Mouse (Mus musculus): ENCODE results near the gene Acot6. TPM values are rescaled to one million over a fixed set of nuclear protein-coding genes. Genes with fewer than 3 reads are reported as not detected.

The Acot6 gene
- total RNA-seq, 2 experiments from 2014 or later, result 2.9 to 3.4 TPM

DNA sequence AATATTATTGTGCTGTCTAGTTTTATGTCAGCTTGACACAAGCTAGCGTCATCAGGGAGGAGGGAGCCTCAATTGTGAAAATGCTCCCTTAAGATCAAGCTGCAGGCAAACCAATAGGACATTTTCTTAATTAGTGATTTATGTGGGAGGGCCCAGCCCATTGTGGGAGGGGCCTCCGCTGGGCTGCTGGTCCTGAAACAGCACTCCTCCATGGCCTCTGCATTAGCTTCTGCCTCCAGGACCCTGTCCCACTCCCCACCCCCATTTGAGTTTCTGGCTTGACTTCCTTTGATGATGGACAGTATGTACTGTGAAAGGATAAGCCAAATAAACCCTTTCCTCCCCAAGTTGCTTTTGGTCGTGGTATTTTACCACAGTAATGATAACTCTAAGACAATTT lies 6.6 kb downstream of the Acot6 start:
- DNase-seq, result no peak

DNA sequence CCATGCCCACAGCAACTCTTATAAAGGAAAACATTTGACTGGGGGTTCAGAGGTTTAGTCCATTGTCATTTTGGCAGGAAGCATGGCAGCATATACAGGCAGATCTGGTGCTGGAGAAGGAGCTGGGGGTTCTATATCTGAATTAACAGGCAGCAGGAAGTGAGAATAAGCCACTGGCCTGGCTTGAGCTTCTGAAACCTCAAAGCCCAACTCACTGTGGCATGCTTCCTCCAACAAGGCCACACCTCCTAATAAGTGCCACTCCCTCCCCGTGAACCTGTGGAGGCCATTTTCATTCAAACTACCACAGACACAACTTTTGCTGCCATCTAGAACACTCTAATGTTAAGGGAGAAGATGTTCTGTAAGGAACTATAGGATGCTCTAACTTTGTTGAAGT lies 7.2 kb downstream of the Acot6 start:
- DNase-seq, result no peak

DNA sequence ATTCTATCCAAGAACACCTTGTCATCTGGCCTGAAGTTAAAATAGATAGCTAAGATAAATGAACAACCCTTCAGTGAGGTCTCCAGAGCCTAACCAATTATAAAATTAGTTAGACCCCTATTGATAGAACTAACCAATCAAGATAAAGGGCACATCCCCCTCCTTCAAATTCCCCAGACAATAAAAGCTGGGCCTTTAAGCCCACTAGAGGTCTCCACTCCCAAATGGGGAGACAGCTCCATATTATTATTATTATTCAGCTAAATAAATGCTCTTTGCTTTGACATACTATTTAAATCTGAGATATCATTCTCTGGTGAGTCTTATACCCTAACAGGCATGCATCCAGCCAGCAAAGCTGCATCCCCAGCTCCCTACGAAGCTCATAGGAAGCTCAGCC lies 9.5 kb downstream of the Acot6 start:
- DNase-seq, result no peak

DNA sequence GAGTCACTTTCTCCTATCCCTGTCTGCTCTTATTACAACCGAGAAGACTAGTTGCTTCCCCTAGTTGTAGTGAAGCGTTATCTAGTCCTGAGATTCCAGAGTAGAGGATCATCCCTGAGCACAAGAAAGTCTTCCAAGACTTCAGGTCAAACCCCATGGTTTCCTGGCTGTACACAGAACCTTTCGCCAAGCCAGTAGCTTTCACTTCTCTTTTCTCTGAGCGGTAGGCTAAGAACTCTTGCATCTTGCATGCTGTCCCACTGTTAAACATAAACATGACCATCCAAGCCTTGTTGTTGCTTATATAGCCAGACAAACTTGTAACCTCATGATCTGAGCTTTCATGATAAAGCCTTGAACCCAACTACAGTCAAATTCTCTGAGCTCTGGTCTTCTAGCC lies 10.4 kb downstream of the Acot6 start:
- no peak for DNase-seq

DNA sequence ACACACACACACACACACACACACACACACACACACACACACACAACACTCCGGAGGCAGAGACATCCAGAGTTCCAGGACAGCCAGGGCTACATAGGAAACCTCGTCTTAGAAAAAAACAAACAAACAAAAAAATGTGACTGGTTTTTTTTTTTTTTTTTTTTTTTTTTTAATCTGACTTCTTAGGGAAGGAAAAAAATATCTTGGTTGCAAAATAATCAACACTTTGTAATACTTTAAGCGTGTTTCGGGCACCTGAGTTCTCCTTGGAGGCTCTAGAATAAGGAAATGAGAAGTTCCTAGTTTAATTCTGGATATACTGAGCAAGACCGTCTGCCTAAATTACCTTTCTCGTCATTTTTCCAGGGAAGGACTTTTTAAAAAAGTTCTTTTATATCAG lies 13.2 kb downstream of the Acot6 start:
- no peak for DNase-seq

DNA sequence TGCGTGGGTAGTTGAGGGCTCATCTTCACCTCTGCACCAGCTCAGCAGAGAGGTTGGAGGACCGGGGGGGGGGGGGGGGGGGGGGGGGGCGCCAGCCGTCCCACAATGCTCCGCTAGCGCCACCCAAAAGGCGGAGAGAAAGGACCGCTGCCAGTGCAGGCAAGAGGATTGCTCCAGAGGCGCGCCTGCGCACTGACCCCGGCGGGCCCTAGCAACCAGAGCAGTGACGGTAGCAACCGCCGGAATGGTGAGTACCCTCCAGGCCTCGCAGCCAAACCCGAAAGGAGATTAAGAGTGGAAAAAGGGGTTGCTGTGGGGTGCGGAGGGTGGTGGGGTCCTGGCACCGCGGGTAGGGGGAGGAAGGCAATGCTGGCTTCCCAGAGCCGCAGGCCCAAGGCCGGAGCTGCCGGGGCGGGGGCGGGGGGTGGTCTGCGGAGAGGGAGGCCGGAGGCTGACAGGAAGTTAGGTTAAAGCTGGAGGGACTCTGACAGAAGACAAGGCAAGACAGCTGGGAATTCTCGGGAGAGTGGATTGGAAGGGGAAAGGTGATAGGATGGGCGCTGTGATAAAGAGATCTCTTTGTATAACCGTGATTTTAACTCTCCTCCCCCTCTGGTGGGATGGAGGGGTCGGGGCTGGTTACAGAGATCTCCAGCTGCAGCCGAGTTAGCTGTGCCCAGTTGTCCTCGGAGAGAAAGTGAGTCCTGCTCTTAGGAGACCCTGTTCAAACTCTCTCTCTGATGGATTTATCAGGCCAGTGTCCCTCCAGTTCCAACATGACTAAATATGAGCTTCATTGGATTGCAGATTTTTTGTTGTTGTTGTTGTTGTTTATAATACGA lies 13.9 kb downstream of the Acot6 start, which contains the start of gene Dnal1:
Gene Dnal1 (plus strand): TSS at position 214 of the 842 bp plus-strand sequence.
- peak; percentile 91 for DNase-seq

DNA sequence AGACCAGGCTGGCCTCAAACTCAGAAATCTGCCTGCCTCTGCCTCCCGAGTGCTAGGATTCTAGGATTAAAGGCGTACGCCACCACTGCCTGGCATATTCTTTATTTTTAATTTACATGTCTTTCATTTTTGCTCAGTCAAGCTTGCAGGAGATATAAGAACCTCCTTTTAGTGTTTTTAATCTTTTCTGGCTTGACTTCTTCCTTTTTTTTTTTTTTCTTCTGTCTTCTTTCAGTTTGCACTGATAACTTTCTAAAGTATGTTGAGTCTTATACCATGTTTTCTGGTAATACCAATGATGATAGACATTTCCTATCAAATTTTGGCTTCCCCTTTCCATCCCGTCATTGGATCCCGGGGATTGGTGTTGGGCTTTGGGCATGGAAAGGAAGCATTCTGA lies 19.1 kb downstream of the Acot6 start:
- no peak for DNase-seq

DNA sequence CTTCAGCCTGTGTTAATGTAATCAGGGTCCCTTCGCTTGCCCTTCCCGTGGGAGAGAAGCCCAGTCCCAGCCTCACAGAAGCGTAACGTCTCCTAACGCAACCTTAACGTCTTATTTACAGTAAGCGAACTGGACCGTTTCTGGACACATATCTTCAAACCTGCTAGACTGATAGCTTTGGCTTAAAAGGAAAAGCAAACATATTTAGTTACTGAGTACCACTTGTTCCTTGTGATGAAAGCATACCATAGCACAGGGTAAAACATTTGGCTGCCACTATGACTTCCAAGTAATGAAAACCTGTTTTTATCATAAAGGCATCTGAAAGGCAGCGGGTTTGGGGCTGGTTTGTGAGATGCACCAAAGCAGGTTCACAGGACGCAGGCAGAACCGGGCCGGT lies 25.4 kb downstream of the Acot6 start:
- DNase-seq, result no peak

DNA sequence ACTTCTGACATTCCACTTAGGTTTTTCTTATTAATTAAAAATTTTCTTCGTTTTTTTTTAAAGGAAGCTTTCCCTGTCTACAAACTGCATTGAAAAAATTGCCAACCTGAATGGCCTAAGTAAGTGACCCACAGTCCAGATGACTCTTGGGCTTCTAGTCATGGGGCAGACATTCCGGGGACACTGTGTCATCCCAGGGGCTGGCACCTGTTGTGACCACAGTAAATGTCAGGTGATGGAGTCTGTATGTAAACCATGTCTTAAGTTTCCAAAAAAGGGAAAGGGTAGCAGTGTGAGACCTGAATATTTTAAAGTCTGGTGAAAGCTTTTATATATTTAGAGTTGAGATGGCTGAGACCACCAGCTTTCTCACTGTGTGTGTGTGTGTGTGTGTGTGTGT lies 26.4 kb downstream of the Acot6 start:
- no peak for DNase-seq

DNA sequence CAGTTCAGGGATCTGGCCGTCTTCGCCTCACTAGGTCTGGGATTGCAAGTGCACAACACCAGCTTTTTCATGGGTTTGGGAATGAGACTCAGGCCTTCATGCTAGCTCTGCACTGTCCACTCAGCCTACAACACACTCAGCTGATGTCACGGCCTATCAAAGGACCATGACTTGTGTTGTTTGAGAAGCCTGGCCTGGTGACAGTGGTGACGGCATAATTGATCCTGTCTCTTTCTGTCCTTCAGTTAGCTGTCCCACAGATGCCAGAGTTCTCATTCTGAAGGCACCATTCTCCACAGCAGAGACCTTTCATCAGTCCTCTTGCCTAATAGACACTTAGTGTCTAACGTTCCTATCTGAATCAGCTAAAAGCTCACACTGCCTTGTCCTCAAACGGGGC lies 28.1 kb downstream of the Acot6 start:
- DNase-seq, result no peak

DNA sequence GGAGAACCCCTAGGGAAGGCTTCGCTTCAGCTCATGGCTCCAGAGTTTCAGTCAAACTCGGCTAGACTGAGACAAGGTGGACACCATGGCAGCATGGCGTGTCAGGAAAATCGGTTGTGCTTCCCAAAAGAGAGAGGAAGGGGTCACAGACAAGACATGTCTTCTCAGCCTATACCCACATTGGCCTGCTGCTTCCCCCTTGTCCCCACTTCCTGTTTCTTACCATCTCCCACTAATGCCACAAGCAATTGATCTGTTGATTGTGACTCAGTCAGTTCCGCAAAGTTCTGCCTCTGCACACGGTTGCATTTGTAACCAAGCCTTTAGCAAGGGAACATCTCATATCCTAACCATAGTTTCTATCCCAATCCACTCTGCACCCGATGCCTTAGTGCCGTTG lies 29.5 kb downstream of the Acot6 start:
- DNase-seq, result no peak

DNA sequence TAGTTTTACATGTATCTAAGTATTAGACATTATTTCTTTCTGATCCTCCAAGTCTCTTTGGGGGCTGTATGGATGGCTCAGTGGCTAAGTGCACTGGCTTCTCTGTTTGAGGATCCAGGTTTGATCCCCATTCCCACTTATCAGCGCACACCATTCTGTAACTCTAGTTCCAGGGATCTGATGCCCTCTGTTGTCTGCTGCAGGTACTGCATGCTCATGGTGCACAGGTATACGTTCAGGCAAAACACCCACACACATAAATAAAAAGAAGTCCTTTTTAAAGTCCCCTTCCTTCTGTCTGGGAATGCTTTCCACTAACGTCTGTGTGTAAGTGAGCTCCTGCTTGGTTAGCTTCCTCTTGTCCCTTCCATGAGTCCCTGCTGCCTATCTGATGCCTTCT lies 31.8 kb downstream of the Acot6 start:
- DNase-seq, result peak; percentile 41

DNA sequence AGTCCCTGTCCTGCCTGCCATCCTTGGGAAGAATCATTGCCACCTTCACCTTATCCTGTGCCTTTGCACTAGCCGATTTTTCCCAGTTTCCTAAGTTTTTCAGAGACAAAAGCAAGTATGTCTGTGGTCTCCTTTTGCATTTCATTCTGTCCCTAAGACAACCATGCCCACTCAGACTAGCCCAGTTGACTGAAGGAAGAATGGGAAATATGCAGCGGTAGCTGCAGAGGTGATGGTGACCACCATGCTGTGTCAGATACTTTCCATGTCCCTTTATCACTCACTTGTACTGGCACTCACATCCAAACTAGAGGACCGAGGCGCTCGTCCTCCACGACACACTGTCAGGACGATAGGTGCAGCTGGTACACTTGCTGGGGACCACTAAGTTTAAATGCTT lies 36.7 kb downstream of the Acot6 start:
- no peak for DNase-seq

DNA sequence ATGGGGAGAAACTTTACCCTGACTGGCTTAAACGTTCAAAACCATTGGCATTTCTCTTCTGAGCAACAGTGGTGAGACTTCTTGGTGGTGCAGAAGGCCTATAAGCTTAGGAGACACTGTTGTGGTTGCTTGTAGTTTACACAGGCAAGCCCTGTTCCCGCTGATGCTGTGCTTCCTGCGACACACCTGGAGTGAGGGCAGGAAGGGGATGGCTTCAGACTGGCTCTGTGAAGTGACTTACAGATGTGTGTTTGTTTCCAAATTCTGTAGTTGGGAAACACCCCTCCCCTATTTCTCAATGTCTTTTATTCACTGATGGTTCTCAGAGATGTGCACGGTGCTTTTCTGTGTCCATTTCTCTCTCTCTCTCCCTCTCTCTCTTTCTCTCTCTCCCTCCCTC lies 39.7 kb downstream of the Acot6 start:
- DNase-seq, result no peak

DNA sequence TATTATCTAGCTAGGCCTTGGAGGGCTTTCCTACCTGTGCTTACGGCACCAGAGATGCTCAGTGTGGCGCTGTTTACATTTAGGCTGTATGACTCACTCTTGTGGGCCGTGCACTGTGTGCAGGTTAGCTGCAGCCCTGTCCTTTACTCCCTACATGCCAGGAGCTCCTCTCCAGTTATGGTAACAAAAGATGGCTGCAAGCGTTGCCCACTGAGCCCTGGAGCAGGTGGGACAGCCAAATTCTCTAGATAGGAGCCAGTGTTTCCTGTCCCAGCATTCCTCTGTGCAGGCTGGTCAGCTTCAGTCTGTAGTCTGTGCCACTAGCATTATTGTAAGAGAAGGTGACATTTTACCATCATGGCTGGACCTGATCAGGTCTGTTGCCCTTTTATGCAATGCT lies 40.8 kb downstream of the Acot6 start:
- DNase-seq, result no peak

DNA sequence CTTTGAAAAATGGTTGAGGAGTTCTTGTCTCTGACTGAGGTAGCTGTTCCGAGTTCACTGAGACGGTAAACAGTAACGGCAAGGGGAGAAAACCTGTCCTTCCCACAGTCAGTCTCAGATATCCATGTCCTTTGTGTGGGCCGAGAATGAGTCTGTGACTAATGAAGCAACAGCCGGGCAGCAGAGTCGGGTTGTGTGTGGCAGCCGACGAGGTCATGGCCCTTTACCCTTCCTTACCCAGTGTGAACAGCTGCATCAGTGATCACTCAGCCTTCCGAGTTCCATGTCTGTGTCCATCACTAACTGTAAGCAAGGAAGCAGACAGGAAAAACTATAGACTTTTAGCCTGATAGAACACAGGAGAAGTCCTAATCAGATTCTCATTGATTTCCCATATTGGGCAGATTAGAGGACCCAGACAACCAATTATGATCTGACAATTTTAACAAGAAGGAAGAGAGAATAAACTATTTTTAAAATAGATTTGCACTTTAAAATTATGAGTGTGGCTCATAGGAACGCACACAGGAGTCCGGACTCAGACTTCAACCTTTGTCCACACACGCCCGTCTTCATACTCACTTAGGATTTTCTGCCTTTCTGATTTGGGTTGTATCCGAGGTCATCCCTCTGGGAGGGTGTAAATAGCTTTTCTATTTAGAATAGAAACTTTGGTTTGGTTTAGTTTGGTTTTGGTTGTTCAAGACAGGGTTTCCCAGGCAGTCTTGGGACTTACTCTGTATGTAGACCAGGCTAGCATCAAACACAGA lies 42.0 kb downstream of the Acot6 start:
- DNase-seq, result no peak

DNA sequence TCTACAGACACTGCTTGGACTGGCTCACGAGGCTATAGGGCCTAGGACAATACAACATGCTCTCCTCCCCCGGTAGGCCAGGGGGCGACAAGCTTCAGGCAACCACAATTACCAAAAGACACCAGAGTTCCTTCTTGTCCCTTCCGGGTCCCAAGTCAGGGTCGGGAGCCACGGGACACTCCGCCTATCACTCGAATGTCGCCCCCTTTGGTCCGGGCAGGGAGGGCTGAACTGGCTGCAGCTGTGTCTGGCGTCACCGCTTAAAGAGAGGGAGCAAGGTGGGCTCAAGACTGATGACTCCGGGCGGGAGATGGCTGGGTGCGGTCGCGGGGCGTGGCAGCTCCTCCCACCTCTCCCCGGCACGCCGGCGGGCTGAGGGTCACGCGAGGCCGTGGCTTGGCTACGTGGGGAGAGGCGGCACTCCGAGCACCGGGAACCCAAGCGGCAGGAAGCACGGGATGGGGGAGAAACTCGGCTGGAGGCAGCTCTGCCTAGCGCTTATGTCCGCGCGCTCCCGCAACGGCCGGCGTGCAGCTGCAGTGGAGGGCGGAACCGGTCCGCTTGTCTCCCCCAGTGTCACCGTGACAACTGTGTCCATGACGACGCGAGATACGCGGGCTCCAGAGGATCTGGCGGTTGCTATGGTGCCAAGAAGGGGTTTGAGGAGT lies 47.6 kb downstream of the Acot6 start, which contains the start of gene Pnma1:
Gene Pnma1 (minus strand): TSS at position 536 of the 668 bp plus-strand sequence.
- peak; percentile 79 for DNase-seq

DNA sequence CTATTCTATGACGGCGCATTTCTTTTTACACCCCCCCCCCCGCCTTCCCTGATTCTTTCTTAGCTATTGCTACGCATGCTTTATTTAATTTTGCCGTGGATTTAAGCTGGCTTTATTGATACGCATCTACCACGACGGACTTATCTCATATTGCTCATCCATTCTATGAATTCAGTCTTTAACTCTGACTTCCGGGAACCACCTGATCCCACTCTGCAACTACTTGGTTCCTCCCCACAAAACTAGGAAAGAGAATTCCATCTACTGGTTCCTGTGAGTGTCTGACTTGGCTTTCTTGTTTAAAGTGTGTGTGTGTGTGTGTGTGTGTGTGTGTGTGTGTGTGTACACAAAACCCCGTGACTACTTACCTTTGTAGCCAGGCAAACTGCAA lies 48.2 kb downstream of the Acot6 start:
- DNase-seq, result no peak

DNA sequence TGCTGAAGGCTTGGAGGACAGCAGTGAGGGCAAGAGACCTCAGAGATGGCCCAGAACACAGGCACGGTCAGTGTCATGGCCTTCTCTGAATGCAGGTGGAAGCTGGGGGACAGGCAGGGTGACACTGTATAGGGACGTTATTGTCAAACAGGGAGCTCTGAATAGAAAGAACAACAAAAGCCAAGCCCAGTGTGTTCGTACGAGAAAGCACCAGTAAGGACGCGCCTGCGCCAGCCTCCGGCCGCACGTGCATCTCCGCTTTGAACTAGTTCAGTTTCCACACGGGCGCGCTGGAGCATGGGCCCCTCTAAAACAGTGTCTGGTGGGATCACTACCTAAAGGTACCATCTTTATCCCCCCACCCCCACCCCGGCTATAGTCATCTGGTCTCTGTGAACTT lies 49.5 kb downstream of the Acot6 start:
- no peak for DNase-seq

DNA sequence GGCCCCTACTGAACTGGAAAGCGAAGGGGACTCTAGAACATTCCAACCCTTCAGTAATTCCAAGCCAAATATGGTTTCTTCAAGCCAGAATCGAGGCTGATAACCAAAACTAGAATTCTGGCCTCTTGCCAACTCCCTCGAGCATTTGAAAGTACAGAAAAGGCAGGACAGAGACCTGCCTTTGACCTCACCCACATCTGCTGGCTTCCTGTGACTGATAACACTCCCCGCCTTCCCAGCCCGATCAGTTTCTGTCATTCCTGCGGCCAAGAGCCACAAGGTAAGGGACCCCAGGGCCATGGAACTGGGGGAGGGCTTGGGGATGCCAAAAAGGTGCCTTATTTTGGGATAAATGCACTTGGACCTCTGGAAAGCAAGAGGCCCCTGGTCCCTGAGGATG lies 50.5 kb downstream of the Acot6 start:
- peak; percentile 52 for DNase-seq

DNA sequence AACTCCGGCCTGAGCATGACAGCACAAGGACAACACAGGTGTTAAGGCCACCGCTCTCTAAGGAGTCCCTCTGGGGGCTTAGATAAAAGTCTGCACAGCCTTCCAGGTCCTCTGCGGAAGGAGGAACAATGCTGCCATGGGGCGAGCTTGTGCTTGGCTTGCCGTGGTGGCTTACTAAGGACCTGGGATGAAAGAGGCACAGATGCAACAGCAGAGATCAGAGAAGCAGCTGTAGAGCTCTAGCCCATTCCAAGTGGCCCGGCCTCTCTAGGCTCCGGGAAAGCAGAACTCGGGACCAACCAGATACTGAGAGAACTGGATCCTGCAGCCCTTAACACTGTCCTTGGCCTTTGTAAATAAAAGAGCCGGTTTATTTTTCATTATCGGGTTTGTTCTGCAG lies 51.5 kb downstream of the Acot6 start:
- no peak for DNase-seq

DNA sequence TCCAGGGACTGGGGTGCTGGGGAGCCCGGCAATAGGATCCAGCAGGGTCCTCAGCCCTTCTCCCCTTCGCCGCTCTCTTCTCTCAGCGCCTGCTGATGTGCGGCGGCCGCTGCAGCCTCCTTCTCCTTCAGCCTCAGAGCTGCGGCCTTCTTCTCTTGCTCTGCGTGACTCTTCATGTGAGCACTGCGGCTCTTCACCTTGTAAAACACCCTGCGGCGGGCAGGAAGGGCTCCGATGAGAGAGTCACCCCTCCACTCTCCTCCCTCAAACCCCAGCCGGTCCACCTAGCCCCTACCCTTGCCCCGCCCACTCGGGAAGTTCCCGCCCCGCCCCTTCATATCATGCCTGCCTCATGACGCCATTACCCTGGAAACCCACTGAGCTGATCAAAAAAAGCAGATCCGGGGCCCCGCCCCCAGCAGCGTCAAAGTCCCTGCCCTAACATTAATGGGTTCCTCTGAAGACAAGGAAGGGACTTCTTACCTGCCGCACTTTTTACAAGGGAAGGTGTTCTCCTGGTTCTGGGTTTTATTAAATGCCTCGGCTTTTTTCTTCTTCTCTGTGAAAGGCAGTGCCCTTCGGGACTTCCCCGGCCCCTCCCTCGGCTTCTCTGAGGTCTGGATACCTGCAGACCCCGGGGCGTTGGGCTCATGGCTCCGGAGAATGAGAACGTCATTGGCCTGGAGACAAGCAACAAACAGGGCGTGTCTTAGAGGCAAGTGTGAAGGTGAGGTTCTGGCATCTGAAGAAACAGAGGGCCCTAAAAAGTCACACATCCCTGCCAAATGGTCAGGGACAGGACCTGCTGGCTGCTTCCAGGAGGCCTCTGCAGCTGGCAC lies 52.1 kb downstream of the Acot6 start:
- peak; percentile 13 for DNase-seq

Measured in heart, postnatal 4 days (tissue).